Mouse (Mus musculus): ENCODE measurements around the gene Cldn7.

DNA sequence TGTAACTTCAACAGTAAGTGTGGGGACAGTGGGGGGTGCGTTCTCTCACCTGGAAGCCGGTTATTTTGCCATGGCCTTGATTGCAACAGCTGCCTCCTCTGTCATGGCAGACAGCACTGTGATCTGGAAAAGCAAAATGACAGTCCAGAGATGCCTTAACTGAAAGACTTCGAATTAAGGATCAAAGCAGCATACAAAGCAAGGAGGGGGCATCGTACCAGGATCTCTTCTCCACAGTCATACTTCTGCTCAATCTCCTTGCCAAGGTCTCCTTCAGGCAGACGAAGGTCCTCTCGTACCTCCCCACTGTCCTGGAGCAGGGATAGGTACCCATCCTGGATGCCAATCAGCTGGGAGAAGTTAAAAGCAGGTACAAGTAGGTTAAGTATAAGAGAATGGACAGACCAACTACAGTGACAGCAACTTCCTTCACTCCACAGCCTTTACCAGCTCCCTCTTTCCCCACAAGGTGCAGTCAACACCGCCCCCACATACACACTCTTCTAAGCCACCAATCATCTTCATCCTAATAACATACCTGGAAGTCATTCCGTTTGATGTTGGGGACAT is 47.1 kb upstream of the Cldn7 start:
- TF ChIP-seq ZC3H11A (IDR thresholded peaks at IDR 0.05; ENCODE audit: low read depth, low read length): no peak
- no peak for TF ChIP-seq MXI1 (IDR thresholded peaks at IDR 0.05; ENCODE audit: low read depth, low read length)
- no peak for TF ChIP-seq JUND (IDR thresholded peaks at IDR 0.05; ENCODE audit: low read depth, low read length)
- TF ChIP-seq UBTF (IDR thresholded peaks at IDR 0.05; ENCODE audit: borderline replicate concordance, insufficient read depth, low read depth, low read length): no peak
- TF ChIP-seq CTCF (IDR thresholded peaks at IDR 0.05 in 2 of 3, conservative IDR thresholded peaks at IDR 0.05 in 1 of 3; ENCODE audit: control insufficient read depth in 1 of 3, insufficient read depth in 1 of 3, low read depth in 2 of 3, low read length in 3 of 3, poor library complexity in 1 of 3, severe bottlenecking in 1 of 3): no peak
- TF ChIP-seq RAD21 (IDR thresholded peaks at IDR 0.05; ENCODE audit: low read depth, low read length): no peak
